Mouse (Mus musculus): Measurements from ENCODE around the gene Gm21958.

Gene Gm21958

GRCm38 (mm10) chr3:54731626-54732150 lies 17.5 kb upstream of the Gm21958 start:
- peaks cover 69% of the 10 kb centered on the region for H3K36me3 ChIP-seq (ENCODE audit: insufficient read depth, low read length)
- TF ChIP-seq POU5F1 (IDR thresholded peaks at IDR 0.05; ENCODE audit: borderline replicate concordance, low read length) = no peak
- no peaks in the 10 kb centered on the region for H3K9me3 ChIP-seq (ENCODE audit: low read length)
- H3K4me1 ChIP-seq (replicated peaks; ENCODE audit: low read depth, low read length) = peaks cover 22% of the 10 kb centered on the region
- no peaks in the 10 kb centered on the region for H3K27me3 ChIP-seq (ENCODE audit: insufficient read depth, low read length)
- no peak overlapping the region for H3K4me3 ChIP-seq (replicated peaks; ENCODE audit: low read length)

DNA sequence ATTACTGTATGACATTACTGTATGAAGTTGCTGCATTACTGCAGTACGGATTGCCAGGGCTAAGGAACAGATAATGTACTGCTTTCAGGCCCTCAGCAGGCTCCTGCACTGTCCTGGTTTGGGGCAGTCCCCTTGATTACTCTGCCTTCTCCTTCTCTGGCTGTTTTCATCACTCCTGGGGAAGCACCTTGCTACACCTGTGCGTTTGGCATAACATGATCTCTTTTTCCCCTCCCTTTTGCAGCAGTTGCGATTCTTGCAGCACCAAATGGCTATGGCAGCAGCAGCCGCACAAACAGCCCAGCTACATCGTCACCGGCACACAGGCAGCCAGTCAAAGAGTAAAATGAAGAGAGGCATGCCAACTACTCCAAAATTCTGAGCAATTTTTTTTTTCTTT lies 13.9 kb upstream of the Gm21958 start:
- Histone ChIP-seq H3K9me3 (ENCODE audit: low read length) (no peaks in the 10 kb centered on the region), H3K36me3 (ENCODE audit: insufficient read depth, low read length) (peaks cover 92% of the 10 kb centered on the region), H3K4me3 (replicated peaks; ENCODE audit: low read length) (no peak overlapping the region), H3K27me3 (ENCODE audit: insufficient read depth, low read length) (no peaks in the 10 kb centered on the region), H3K4me1 (replicated peaks; ENCODE audit: low read depth, low read length) (peaks cover 28% of the 10 kb centered on the region)
- TF ChIP-seq NANOG (IDR thresholded peaks at IDR 0.05; ENCODE audit: borderline replicate concordance, low read length) (no peak), CTCF (conservative IDR thresholded peaks at IDR 0.05; ENCODE audit: low read length) (no peak), POU5F1 (IDR thresholded peaks at IDR 0.05; ENCODE audit: borderline replicate concordance, low read length) (no peak)

DNA sequence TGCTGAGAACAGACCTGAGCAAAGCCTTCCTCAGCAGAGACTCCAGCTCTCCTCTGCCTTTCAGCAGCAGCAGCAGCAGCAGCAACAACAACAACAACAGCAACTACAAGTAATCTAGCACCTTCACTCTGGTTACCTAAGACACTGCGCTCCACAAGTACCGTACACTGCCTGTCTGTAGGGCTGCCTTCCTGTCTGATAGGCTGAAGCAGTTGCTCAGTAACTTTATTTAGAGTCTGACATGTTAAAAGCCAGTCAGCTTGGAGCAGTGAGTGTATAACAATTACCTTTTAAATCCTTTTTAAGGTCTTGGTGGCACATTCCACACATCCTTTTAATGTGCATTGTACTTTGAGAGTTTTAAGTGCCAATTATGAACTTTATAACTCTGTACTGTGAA lies 13.4 kb upstream of the Gm21958 start:
- Histone ChIP-seq H3K27me3 (ENCODE audit: insufficient read depth, low read length) (no peaks in the 10 kb centered on the region), H3K36me3 (ENCODE audit: insufficient read depth, low read length) (peaks cover 92% of the 10 kb centered on the region), H3K4me3 (replicated peaks; ENCODE audit: low read length) (no peak overlapping the region), H3K4me1 (replicated peaks; ENCODE audit: low read depth, low read length) (peaks cover 27% of the 10 kb centered on the region), H3K9me3 (ENCODE audit: low read length) (no peaks in the 10 kb centered on the region)
- TF ChIP-seq CTCF (conservative IDR thresholded peaks at IDR 0.05; ENCODE audit: low read length) (no peak), POU5F1 (IDR thresholded peaks at IDR 0.05; ENCODE audit: borderline replicate concordance, low read length) (no peak), NANOG (IDR thresholded peaks at IDR 0.05; ENCODE audit: borderline replicate concordance, low read length) (no peak)

- TF ChIP-seq POU5F1 (IDR thresholded peaks at IDR 0.05; ENCODE audit: borderline replicate concordance, low read length) (no peak), NANOG (IDR thresholded peaks at IDR 0.05; ENCODE audit: borderline replicate concordance, low read length) (no peak), CTCF (conservative IDR thresholded peaks at IDR 0.05; ENCODE audit: low read length) (no peak)
- peaks cover 27% of the 10 kb centered on the region for H3K4me1 ChIP-seq (replicated peaks; ENCODE audit: low read depth, low read length)
- H3K9me3 ChIP-seq (ENCODE audit: low read length) = no peaks in the 10 kb centered on the region
- no peaks in the 10 kb centered on the region for H3K27me3 ChIP-seq (ENCODE audit: insufficient read depth, low read length)
- H3K4me3 ChIP-seq (replicated peaks; ENCODE audit: low read length) = no peak overlapping the region
- peaks cover 91% of the 10 kb centered on the region for H3K36me3 ChIP-seq (ENCODE audit: insufficient read depth, low read length)
These were observed 11.2 kb upstream of the Gm21958 start for GRCm38 (mm10) chr3:54725344-54725743.

DNA sequence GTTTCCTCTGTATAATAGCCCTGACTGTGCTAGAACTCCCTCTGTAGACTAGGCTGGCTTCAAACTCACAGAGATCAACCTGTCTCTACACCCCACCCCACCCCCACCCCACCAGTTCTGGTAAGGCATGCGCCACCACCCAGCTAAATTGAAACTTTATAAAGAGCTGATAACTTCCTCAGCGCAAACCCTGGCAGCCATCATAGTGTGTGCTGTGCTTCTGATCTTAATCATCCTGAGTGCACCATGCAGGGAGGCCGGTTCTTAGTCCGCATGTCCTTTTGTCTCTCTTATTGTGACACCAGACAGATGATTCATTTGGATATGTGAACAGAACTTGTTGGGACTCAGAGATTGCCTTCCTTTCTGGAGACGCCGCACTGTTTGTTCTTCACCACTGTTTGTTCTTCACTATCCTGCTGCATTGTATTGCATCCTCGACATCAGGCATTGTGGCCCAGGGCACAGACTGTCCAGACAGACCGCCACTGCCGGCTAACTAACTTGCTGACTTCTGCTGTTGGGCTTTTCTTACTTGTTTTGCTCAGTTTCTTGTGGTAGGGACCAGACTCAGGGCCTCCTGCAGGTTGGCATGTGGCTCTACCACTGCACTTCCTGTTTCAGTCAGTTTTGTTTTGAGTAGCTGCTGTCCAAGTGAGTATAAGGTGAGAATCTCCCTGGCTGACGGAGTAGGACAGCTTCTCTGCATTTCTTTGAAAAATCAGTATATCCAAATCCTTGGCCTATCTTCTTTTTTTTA lies 9.8 kb upstream of the Gm21958 start:
- TF ChIP-seq POU5F1 (IDR thresholded peaks at IDR 0.05; ENCODE audit: borderline replicate concordance, low read length) (no peak), NANOG (IDR thresholded peaks at IDR 0.05; ENCODE audit: borderline replicate concordance, low read length) (no peak), CTCF (conservative IDR thresholded peaks at IDR 0.05; ENCODE audit: low read length) (no peak)
- Histone ChIP-seq H3K9me3 (ENCODE audit: low read length) (no peaks in the 10 kb centered on the region), H3K4me1 (replicated peaks; ENCODE audit: low read depth, low read length) (peaks cover 22% of the 10 kb centered on the region)

DNA sequence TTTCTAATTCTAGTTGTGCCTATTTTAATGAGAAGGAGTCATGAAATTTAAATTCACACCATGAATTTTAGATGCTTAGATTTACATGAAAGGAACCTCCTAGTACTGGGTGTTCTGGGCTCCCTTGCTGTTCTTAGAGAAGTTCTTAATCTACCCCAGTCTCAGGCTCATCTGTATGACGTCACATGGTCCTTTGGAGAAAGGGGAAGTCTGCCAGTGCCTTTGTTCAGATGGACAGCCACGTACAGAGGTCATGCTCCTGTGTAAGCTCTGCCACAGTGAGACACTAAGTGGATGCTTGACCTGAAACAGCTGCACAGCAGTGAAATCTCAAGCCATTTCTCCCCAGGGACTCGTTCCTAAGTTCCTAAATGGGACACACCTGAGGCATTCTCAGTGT lies 4.8 kb upstream of the Gm21958 start:
- Histone ChIP-seq H3K27me3 (ENCODE audit: insufficient read depth, low read length) (no peaks in the 10 kb centered on the region), H3K4me3 (replicated peaks; ENCODE audit: low read length) (no peak overlapping the region), H3K9me3 (ENCODE audit: low read length) (no peaks in the 10 kb centered on the region), H3K36me3 (ENCODE audit: insufficient read depth, low read length) (peaks cover 96% of the 10 kb centered on the region), H3K4me1 (replicated peaks; ENCODE audit: low read depth, low read length) (peaks cover 16% of the 10 kb centered on the region)
- TF ChIP-seq NANOG (IDR thresholded peaks at IDR 0.05; ENCODE audit: borderline replicate concordance, low read length) (no peak), CTCF (conservative IDR thresholded peaks at IDR 0.05; ENCODE audit: low read length) (no peak), POU5F1 (IDR thresholded peaks at IDR 0.05; ENCODE audit: borderline replicate concordance, low read length) (no peak)

More for the DNA sequence above, 9.8 kb upstream of the Gm21958 start:
- Histone ChIP-seq H3K4me3 (replicated peaks; ENCODE audit: low read length) (no peak overlapping the region), H3K27me3 (ENCODE audit: insufficient read depth, low read length) (no peaks in the 10 kb centered on the region), H3K36me3 (ENCODE audit: insufficient read depth, low read length) (peaks cover 87% of the 10 kb centered on the region)

DNA sequence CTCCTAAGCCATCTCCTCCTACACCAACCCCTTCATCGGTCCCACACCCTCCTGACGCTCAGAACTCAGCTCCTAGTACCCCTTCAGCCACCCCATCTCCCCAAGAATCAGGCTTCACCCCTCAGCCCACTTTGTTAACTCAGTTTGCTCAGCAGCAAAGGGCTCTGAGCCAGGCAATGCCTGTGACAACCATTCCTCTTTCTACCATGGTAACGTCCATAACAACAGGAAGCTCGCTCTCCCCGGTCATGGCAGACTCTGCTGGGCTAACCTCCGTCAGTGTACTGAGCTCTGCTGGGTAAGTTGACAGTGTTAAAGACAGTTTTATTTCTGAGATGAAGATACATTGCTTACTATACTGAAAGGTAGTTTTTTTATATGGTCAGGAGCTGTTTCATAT lies 3.2 kb upstream of the Gm21958 start:
- no peaks in the 10 kb centered on the region for H3K27me3 ChIP-seq (ENCODE audit: insufficient read depth, low read length)
- H3K4me3 ChIP-seq (replicated peaks; ENCODE audit: low read length) = no peak overlapping the region
- H3K9me3 ChIP-seq (ENCODE audit: low read length) = no peaks in the 10 kb centered on the region
- TF ChIP-seq NANOG (IDR thresholded peaks at IDR 0.05; ENCODE audit: borderline replicate concordance, low read length) = no peak
- TF ChIP-seq POU5F1 (IDR thresholded peaks at IDR 0.05; ENCODE audit: borderline replicate concordance, low read length) = no peak
- TF ChIP-seq CTCF (conservative IDR thresholded peaks at IDR 0.05; ENCODE audit: low read length) = no peak
- H3K36me3 ChIP-seq (ENCODE audit: insufficient read depth, low read length) = peaks cover 90% of the 10 kb centered on the region
- 0 out of 2 replicates have a peak, but pooled peaks cover 3% of the 10 kb centered on the region for H3K4me1 ChIP-seq (replicated peaks; ENCODE audit: low read depth, low read length)

DNA sequence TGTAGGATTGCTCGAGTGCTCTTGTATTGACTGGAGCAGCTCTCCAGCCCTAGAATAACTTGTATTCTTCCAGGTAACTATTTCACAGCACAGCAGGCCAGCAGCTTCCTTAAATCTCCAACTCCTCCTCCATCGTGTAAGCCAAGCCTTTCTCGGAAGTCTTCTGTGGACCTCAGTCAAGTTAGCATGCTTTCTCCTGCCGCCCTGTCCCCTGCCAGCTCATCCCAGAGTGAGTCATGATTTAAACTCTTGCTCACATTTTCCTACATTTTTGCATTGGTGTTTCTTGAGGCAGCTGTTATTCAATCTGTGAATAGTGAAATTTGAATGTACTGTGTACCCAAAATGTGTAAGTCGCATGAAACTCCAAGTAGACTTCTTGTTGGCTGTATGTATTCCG lies 1.3 kb upstream of the Gm21958 start:
- 0 out of 2 replicates have a peak, but pooled peaks cover 3% of the 10 kb centered on the region for H3K4me1 ChIP-seq (replicated peaks; ENCODE audit: low read depth, low read length)
- H3K27me3 ChIP-seq (ENCODE audit: insufficient read depth, low read length) = no peaks in the 10 kb centered on the region
- peaks cover 90% of the 10 kb centered on the region for H3K36me3 ChIP-seq (ENCODE audit: insufficient read depth, low read length)
- no peaks in the 10 kb centered on the region for H3K9me3 ChIP-seq (ENCODE audit: low read length)
- H3K4me3 ChIP-seq (replicated peaks; ENCODE audit: low read length) = no peak overlapping the region
- TF ChIP-seq NANOG (IDR thresholded peaks at IDR 0.05; ENCODE audit: borderline replicate concordance, low read length) (no peak), POU5F1 (IDR thresholded peaks at IDR 0.05; ENCODE audit: borderline replicate concordance, low read length) (no peak), CTCF (conservative IDR thresholded peaks at IDR 0.05; ENCODE audit: low read length) (no peak)

Data from E14TG2a.4 (cell line).